Mouse (Mus musculus): ENCODE measurements at regions not wholly inside any gene's neighbourhood (a gene's known extent, or its start where the extent isn't known, plus 50 kb on each side); places are given as distances from the start of the nearest gene placed in this dataset.
"Not testable (repeated sequence)": the region's sequence is repeated elsewhere in the genome, so short reads cannot be mapped to it uniquely, and the experiment has no call there.

DNA sequence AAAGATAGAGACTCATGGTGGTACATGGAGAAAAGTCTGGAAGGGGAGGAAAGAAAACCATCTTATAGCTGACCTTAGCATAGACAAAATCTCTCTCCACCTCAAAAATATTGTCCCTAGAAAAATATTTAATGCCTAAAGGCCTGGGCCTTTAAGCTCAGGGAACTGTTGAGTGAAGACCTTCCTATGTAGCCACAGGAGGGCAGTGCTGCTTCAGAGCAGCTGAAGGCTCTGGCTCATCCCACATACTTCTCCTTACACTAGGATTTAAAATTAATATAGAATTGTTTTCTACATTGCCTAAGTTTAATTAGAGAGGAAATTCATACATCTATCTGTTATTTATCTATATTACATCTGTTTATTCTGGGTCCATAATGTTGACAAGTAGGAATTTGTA lies 358.0 kb upstream of the Olfr1507 start:
- not testable (repeated sequence) for TF ChIP-seq CTCF, EP300 (IDR thresholded peaks at IDR 0.05; ENCODE audit: low read depth)
